Mouse (Mus musculus) ES-E14 (cell line): ENCODE measurements around the gene Gm21970.

Source experiments
- ZC3H11A ChIP-seq: IDR thresholded peaks from 2 replicates; pipeline ENCODE4 v1.6.1; 2012; ENCODE audit warnings: low read depth, mild to moderate bottlenecking, inconsistent platforms, low read length, borderline replicate concordance
- ZNF384 ChIP-seq: IDR thresholded peaks from 2 replicates; pipeline ENCODE4 v1.6.1; 2012; ENCODE audit warnings: low read depth, low read length, inconsistent platforms

DNA sequence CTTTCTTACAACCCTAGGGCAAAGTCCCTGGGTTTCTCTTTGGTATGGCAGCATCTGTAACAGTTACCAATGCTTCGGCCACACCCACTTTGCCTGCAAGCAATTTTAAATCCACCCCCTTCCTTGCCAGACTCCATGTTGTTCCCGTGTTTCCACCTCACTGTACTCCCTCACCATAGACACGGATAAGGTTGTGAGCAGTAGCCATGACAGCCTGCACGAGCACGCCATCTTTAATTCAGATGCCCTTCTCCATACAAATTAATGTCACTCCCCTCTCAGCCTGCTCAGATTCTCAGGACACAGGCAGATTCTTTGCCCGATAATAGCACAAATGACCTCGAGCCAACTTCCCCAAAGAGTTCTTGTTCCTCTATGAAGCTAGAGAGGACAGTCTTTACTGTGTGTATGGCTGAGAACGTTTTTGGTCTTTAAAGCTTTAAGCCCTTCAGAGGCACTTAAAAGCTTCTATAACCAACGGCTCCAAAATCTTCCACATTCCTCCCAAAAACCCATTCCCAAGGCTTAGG lies 9.2 kb upstream of the Gm21970 start:
- TF ChIP-seq ZNF384 (no peak), ZC3H11A (no peak)
